Mouse (Mus musculus) G1E (cell line): ENCODE measurements around the gene Gm10037.

ENCODE experiments used
- CTCF ChIP-seq: IDR thresholded peaks from 2 replicates; pipeline ENCODE4 v1.5.1; 2012; ENCODE audit warnings: low read depth, low read length, inconsistent platforms, mixed read lengths
- GATA1 ChIP-seq: IDR thresholded peaks from 2 replicates; pipeline ENCODE4 v1.6.1; 2012; ENCODE audit warnings: borderline replicate concordance, low read length, inconsistent platforms, mixed read lengths

- TF ChIP-seq GATA1 (no peak), CTCF (no peak)
These were observed 12.8 kb downstream of the Gm10037 start for GRCm38 (mm10) chr13:67843775-67844118.
